Mouse (Mus musculus) left cerebral cortex, adult 11 months (tissue): ENCODE measurements around the gene Cd8a.

ENCODE experiments used
- DNase-seq: peaks from one replicate; pipeline ENCODE4 v3.0.0; 2022; ENCODE audit warnings: low spot score

Gene Cd8a

DNA sequence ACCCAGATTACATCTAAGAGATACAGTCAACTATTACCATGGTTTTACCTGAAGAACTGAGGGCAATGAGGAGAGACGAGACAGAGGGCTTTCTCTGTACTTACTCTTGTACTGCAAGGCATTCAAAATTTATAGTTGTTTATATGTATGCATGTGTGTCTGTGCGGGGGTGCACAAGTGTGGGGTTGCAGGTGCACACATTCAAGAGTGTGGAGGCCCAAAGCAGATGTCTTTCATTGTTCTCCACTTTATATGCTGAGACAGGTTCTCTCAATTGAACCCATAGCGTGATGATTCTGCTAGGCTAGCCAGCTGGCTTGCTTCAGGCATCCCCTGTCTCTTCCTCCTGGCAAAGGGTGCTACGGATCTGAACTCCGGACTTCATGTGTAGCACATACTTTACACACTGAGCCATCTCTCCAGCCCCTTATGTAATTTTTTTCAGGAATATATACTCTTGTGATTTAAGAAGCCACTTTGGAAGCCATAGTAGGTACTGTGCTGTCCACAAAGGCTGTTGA is 2.1 kb upstream of the Cd8a start:
- DNase-seq: no peak

DNA sequence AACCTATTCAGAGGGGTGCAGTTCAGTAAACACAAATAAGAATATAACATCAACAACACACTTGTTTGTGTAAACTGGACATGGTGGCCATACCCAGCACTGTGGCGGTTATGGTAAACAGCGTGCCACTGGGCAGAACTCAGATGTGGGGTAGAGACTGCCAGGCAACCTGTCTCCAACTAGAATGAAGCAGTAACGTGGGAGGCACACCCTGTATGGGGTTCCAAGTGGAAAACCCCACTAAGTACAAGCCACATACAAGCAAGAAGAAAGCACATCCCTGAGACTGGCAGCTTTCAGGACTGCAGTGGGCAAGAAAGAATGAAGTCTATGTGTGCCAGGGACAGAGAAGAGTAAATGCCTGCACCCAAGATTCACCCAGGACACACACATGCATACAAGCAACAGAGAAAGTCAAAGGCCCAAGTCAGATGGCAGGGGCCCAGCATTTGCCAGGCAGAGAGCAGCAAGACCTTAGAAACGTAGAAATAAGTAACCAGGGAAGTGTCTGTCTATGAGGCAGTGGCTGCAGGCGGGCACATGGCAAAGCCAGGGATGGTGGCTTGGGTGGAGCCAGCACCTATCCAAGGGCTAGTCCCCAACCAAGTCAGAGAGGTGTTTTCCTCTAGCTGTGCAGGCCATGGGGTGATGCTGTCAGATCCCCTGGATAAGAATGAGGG is 1.0 kb upstream of the Cd8a start:
- DNase-seq: no peak

DNA sequence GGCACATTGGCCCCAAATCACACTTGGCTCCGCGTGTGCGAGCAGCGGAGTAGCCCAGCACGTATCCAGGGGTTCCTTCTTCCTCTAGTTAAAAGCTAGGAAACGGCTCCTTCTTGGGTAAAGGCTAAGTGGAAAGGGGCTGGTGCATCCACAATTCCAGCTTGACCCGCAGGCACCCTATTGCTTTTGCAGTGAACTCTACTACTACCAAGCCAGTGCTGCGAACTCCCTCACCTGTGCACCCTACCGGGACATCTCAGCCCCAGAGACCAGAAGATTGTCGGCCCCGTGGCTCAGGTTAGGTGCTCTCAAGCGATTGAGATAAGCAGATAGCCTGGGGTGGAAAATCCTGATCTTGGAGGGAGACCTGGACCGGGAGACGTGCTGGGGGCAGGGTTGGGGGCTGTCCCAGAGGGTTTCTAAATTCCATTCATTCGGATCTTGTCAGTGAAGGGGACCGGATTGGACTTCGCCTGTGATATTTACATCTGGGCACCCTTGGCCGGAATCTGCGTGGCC is 1.1 kb downstream of the Cd8a start:
- DNase-seq: no peak

DNA sequence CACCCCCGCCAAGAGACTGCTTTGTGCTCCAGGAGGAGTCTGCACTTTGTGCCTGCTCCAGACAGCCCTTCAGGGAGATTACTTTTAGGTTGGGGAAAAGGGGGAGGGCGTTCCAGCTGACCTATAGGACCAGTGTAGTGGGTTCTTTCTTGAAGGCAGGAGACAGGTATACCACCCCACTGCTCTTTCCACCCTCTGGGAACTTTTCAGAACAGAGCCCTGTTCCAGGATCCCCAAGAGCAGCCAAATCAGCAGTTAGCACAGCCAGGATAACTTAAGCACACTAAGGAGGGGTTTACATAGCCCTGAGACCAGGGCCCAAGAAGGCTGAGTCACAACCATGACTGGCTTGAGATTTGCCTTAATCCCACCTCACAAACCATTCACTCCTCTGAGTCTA is 1.7 kb downstream of the Cd8a start:
- DNase-seq: no peak

DNA sequence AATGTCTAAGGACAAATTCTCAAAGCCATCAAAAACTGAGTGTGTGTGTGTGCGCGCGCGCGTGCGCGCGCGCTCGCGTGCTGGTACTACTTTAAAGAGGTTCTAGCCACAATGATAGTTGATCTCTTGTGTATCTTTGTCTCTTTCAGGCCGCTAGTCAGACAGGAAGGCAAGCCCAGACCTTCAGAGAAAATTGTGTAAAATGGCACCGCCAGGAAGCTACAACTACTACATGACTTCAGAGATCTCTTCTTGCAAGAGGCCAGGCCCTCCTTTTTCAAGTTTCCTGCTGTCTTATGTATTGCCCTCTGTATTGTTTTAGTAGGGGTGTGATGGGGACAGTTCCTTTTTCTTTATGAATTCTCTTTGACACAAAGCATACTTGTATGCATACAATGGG is 3.5 kb downstream of the Cd8a start:
- DNase-seq: no peak

DNA sequence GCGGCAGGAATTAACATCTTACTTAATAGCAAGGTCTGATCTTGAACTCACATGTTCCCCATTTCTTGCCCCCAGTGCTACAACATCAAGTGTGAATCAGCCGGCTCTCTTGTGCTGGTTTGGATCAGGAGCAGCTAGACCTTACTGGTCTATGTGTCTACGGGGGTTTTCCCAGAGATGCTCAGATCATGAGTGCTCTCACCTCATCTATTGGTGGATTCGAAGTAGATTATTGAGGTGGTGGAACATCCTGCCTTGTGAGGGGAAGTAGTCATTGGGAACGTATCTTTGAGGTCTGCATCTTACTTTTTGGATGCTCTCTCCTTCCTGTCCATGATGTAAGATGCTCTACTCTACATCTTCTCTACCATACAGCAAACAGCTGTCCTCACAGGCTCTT is 8.4 kb downstream of the Cd8a start:
- no peak for DNase-seq

DNA sequence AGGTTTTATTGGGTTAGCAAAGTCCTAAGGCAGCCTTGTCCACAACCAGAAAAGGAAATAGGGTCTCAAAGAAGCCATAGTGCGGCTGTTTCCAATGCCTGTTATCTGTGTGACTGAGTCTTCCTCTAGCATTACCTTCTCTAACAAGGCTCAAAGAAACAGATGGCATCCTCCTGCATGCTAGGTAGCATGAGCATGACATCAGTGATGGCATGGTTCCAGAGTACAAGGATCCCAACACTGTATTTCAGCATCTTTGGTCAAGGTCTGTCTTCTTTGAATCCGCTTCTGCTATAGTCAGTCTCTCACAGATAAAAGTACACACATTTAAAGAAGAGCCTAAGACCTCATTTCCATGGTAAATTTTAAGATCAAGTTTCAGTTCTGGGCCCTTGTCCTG is 17.3 kb downstream of the Cd8a start:
- no peak for DNase-seq

DNA sequence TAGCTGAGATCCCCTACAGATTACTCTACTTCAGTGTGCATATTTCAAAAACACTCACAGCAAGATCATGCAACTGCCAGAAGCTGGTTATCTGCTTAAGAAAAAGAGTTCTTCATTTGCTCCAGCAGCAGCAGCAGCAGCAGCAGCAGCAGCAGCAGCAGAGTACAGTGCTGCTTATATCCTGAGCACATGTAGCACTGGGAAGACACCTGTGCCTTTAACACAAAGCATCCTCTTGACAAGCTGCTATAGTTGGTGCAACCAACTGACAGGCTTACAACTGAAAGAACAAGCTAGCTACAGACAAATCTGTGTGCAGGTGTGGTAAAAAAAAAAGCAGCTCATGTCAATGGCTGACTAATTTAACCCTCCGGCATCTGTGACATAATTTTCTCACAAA is 22.8 kb downstream of the Cd8a start:
- no peak for DNase-seq

DNA sequence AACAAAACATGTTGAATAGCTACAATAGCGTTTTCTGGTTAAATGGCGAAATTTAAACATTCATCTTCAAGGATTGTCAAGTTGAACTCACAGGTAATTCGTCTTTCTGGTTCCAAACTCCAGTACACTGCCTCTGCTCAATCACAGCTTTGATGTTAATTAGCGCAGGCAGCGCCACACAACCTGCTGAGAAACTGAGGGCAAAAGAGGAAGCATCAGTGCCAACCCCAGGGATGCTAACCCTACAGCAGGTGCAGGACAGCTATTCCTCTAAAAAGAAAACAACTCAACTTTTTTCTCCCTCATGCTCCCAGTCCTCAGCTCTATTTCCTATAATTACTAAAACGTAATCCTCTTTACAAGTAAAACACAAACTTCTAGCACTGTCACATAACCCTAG is 23.5 kb downstream of the Cd8a start:
- no peak for DNase-seq

DNA sequence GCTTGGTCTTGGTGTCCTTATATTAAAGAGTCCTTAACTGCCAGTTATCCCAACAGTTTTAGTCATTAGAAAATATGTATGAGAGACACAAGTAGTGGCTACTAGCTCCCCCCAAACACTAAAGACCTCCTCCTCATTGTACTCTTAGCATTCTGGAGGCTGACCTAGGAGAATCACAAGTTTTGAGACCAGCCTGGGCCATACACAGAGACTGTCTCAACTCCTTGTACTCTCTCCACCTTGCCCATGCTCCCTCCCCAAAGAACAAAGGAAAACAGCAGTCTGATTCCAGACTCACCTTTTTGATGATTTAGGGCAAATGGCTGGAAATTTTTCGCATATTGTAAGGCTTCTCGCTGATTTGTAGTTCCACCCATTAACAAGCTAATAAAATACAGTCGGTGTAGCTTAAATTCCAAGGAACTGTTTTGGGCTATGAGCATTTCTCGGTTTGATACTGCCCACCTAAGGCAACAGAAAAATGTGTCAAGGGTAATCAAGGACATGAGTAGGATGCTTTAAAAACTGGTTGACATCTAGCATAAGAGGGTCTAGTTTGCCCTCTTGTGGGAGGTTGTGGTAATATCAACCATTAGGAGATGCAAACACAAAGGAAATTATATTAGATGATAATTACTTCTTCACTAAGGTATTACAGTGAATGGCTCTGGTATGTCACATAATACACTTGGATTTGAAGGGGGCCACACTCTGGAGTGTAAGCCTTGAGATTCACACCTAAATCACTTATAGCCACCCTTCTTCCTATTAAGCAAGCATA is 25.8 kb downstream of the Cd8a start:
- no peak for DNase-seq

DNA sequence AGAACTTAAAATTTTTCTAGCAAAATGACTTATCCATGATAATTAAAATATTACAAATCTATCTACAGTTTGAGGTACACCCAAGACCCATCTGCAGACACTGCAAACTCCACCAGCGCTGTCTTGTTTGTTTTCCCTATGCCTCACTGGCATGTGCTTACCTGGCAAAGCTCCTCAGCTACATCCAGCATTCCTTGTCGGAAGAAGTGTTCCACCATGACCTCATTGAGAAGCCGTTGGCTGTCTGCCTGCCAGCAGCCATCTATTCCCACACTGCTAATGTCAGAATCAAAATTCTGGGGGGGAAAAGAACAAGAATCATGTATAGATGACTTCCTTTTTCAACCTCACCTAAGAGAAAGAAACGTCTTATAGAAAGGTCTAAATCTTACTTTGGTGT is 41.4 kb downstream of the Cd8a start:
- no peak for DNase-seq

DNA sequence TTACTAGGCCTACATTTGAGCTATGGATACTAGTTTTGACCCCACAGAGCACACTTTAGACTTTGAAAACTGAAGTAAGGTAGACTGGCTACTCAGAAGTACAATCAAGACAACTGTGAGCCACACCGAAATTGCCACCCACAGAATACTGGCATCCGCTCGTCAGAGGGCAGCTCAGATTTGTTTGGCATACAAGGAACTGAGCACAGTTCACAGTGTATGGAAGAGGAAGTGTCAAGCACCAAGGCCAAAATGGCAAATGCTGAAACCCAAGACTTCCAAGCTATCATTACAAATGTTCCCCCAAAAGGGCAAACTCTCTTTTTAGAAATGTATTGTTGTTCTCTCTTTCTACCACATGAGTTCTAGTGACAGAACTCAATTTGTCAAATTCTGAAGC is 42.2 kb downstream of the Cd8a start:
- DNase-seq: no peak

DNA sequence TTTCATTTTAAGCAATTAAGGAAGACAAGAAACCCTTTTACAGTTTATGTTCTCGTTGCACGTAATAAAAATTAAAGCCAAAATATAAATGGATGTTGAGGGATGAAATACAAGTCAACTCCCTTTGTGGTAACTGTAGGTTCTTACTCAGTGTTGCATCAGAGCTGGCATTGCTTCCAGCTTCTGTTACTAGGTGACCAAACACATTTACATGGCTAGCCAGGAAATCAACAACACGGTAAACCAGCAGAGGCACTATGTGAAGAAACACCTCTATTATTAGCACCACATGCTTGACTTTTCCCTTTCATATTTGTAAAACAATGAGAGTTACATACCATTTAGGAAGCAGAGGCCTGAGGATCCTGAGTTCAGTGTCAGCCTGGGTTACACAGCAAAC is 45.6 kb downstream of the Cd8a start:
- no peak for DNase-seq

DNA sequence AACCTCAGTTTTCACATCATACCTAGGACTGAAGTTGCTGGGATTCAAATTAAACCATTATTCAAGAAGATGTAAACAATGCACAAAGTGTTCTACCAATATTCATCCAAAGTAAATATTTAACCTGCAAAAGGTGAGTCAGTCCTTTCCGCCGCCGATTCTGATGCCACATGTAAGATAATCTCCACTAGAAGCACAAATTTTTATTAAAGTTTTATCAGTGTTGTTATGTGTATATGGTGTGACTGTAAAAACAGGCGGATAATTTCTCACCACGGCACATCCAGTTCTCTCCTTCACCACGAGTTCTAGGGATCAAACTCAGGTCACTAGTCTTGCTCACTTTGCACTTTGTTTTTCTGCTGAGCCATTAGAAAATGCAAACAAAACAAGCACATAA is 47.6 kb downstream of the Cd8a start:
- DNase-seq: no peak

DNA sequence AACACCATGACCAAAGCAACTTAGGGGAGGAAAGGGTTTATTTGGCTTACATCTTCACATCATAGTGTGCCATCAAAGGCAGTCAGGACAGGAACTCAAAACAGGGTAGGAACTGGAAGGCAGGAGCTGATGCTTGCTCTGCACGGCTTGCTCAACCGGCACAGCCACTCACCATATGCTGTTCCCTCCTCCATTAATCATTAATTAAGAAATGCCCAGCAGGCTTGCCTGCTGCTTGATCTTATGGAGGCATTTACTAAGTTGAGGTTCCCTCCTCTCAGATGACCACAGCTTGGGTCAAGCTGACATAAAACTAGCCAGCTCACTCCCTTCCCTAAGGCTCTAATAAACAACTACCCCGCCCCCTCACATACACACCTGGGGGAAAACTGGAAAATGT is 48.9 kb downstream of the Cd8a start:
- DNase-seq: no peak

DNA sequence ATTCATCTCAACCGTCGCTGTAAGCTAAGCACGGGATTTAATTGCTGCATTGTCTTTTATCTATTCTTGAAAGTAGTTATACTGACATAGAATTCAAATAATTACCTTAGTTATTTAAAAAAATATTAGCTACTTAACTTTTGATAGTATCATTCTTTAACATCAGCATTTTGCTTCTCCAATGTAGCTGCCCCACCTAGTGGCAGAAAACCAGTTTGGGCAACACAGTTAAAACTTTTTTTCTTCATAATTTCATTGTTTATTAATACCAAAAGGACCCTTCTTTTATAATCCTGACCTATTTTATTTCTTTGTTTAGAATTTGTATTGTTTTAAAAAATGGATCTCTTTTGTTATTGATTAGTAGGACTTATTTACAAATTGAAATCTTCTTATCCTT is 49.9 kb downstream of the Cd8a start:
- no peak for DNase-seq

DNA sequence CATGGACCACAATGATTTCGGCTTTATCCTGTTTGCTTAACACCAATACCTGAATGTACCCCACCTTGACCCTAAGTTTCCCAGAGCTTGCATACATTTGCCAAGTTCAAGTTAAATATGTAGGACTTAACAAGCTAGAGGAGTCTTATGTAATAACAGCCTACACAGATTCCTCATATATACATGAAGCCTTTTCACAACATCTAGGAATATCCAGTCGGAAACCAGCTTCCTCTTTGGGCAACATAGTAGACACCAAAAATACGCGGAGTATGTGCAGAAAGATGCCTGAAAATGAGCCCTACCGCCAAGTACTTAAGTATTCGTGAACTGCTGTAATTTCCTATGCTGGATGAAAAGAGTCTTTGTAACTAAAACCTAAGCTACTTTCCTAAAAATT is 52.5 kb downstream of the Cd8a start:
- peak; percentile 41 for DNase-seq

DNA sequence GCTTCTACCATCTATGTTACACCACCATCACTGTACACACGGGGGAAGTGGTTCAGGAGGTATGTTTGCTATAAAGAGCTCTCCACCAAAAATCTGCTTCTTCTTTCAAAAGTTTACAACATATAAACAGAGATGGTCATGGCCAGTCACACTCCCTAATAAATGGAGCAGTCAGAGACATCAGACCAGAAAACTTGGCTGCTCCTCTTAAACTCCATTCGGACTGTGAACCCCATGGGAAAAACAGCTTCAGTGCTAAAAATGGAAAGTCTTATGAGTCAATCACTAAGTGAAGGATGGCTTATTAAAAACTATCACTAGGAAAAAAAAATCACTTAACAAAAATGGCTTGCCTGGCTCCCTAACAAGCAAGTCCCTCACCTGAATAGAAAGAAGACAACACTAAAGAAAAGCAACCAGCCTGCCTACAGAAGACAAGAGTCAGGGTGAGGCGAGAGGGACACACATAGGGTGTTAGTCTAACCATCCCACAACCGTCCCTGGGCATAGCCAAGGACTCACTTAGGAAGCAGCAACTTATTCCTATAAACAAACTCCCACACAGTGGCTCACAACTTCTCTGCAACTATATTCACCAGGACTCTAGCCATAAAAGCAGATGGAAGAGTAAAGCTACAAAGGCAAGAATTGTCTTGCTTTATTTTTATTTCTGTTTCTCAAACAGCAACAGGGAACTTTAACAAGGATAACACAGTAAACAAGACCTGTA is 54.9 kb downstream of the Cd8a start:
- no peak for DNase-seq
